Mouse (Mus musculus) C2C12 (cell line): ENCODE measurements at regions not wholly inside any gene's neighbourhood (a gene's known extent, or its start where the extent isn't known, plus 50 kb on each side); places are given as distances from the start of the nearest gene placed in this dataset.

ENCODE experiments used
- H3K27me3 ChIP-seq: one replicate; pipeline ENCODE4 v1.6.1; 2011; ENCODE audit not compliant: control insufficient read depth, insufficient read depth, insufficient read length
- H3K36me3 ChIP-seq: one replicate; pipeline ENCODE4 v1.6.1; 2011; ENCODE audit not compliant: control insufficient read depth, insufficient read depth
- H3K4me3 ChIP-seq: one replicate; pipeline ENCODE4 v1.5.1; 2011; ENCODE audit warnings: mild to moderate bottlenecking, control low read depth; ENCODE audit not compliant: poor library complexity, insufficient read depth, severe bottlenecking
- H3K79me2 ChIP-seq: one replicate; pipeline ENCODE4 v1.6.1; 2011; ENCODE audit not compliant: control insufficient read depth, insufficient read depth
- H3K79me3 ChIP-seq: one replicate; pipeline ENCODE4 v1.6.1; 2011; ENCODE audit warnings: low read depth, control low read depth
- H3ac ChIP-seq: one replicate; pipeline ENCODE3; 2011; ENCODE audit warnings: low read depth; ENCODE audit not compliant: control insufficient read depth, insufficient read length
- CEBPB ChIP-seq: IDR thresholded peaks from one replicate; pipeline ENCODE4 v1.6.1; 2011; ENCODE audit warnings: low read depth, mild to moderate bottlenecking, control low read depth, moderate library complexity
- CTCF ChIP-seq: IDR thresholded peaks from one replicate; pipeline ENCODE4 v1.5.1; 2011; ENCODE audit not compliant: control insufficient read depth, insufficient read depth, insufficient read length
- FOSL1 ChIP-seq: IDR thresholded peaks from one replicate; pipeline ENCODE4 v1.8.0; 2011; ENCODE audit warnings: mild to moderate bottlenecking, low read length; ENCODE audit not compliant: poor library complexity, insufficient read depth, severe bottlenecking
- MAX ChIP-seq: IDR thresholded peaks from one replicate; pipeline ENCODE4 v1.6.1; 2011; ENCODE audit warnings: mild to moderate bottlenecking, control low read depth
- MYOD1 ChIP-seq: IDR thresholded peaks from one replicate; pipeline ENCODE4 v1.6.1; 2011; ENCODE audit warnings: low read depth; ENCODE audit not compliant: control insufficient read depth, insufficient read length
- MYOG ChIP-seq: IDR thresholded peaks from one replicate; pipeline ENCODE4 v1.6.1; 2011; ENCODE audit not compliant: control insufficient read depth, insufficient read length; ENCODE audit errors: extremely low read depth
- USF1 ChIP-seq: IDR thresholded peaks from one replicate; pipeline ENCODE4 v1.6.1; 2011; ENCODE audit warnings: low read depth, mild to moderate bottlenecking, control low read depth, moderate library complexity

- Histone ChIP-seq H3K4me3 (no peak overlapping the region), H3K36me3 (no peaks in the 10 kb centered on the region), H3K79me2 (no peaks in the 10 kb centered on the region), H3K27me3 (no peaks in the 10 kb centered on the region), H3K79me3 (no peaks in the 10 kb centered on the region), H3ac (no peak overlapping the region)
- TF ChIP-seq USF1 (no peak), CTCF (no peak), MYOG (no peak), FOSL1 (no peak), CEBPB (no peak), MAX (no peak), MYOD1 (no peak)
Observed at GRCm38 (mm10) chr17:79772219-79772618, 57.4 kb upstream of the Cyp1b1 start.

GRCm38 (mm10) chr17:79771727-79772126 lies 56.9 kb upstream of the Cyp1b1 start:
- Histone ChIP-seq H3K79me3 (no peaks in the 10 kb centered on the region), H3ac (no peak overlapping the region), H3K36me3 (no peaks in the 10 kb centered on the region), H3K4me3 (no peak overlapping the region), H3K27me3 (no peaks in the 10 kb centered on the region), H3K79me2 (no peaks in the 10 kb centered on the region)
- TF ChIP-seq CTCF: no peak
- no peak for TF ChIP-seq MAX
- no peak for TF ChIP-seq USF1
- TF ChIP-seq CEBPB: no peak
- TF ChIP-seq MYOG: no peak
- TF ChIP-seq FOSL1: no peak
- no peak for TF ChIP-seq MYOD1

DNA sequence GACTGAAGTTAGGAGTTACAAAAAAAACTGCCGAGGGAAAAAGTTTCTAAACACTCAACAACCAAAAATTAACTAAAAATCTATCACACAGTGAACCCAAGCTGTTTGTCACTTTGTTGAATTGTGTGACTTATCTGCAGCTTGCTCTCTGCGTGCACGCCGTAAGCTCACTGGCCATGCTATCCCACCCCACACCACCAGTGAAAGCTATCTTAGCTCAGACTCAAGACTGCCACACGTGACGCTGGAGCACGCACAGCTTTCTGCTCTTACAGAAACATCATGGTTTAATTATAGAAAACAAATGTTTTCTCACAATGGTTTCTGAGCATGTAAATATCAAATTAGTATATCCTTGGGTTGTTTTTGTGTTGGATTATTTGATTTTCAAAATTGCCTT lies 56.0 kb upstream of the Cyp1b1 start:
- Histone ChIP-seq H3K79me2 (no peaks in the 10 kb centered on the region), H3K36me3 (no peaks in the 10 kb centered on the region), H3K79me3 (no peaks in the 10 kb centered on the region), H3K4me3 (no peak overlapping the region), H3K27me3 (no peaks in the 10 kb centered on the region), H3ac (no peak overlapping the region)
- TF ChIP-seq CEBPB: no peak
- TF ChIP-seq CTCF: no peak
- no peak for TF ChIP-seq USF1
- no peak for TF ChIP-seq MYOD1
- TF ChIP-seq MYOG: no peak
- TF ChIP-seq MAX: no peak
- no peak for TF ChIP-seq FOSL1

GRCm38 (mm10) chr17:79769824-79770223 lies 55.0 kb upstream of the Cyp1b1 start:
- no peaks in the 10 kb centered on the region for H3K27me3 ChIP-seq
- no peaks in the 10 kb centered on the region for H3K79me2 ChIP-seq
- TF ChIP-seq CTCF (no peak), USF1 (no peak), MYOD1 (no peak), MAX (no peak), MYOG (no peak), CEBPB (no peak), FOSL1 (no peak)
- H3K4me3 ChIP-seq: no peak overlapping the region
- H3ac ChIP-seq: no peak overlapping the region
- no peaks in the 10 kb centered on the region for H3K36me3 ChIP-seq
- H3K79me3 ChIP-seq: no peaks in the 10 kb centered on the region

GRCm38 (mm10) chr17:79768080-79768479 lies 53.2 kb upstream of the Cyp1b1 start:
- TF ChIP-seq MYOD1: no peak
- TF ChIP-seq MAX: no peak
- no peak for TF ChIP-seq MYOG
- no peak for TF ChIP-seq CTCF
- no peak for TF ChIP-seq USF1
- TF ChIP-seq FOSL1: no peak
- TF ChIP-seq CEBPB: no peak
- H3K27me3 ChIP-seq: no peaks in the 10 kb centered on the region
- H3K79me2 ChIP-seq: no peaks in the 10 kb centered on the region
- no peaks in the 10 kb centered on the region for H3K36me3 ChIP-seq
- H3K4me3 ChIP-seq: no peak overlapping the region
- no peak overlapping the region for H3ac ChIP-seq
- H3K79me3 ChIP-seq: no peaks in the 10 kb centered on the region

GRCm38 (mm10) chr17:79765061-79765794 lies 50.4 kb upstream of the Cyp1b1 start:
- H3K79me2 ChIP-seq: no peaks in the 10 kb centered on the region
- H3K79me3 ChIP-seq: no peaks in the 10 kb centered on the region
- TF ChIP-seq CEBPB (no peak), MYOD1 (no peak), CTCF (no peak), MYOG (no peak), FOSL1 (no peak), USF1 (no peak), MAX (no peak)
- no peaks in the 10 kb centered on the region for H3K27me3 ChIP-seq
- no peak overlapping the region for H3K4me3 ChIP-seq
- H3ac ChIP-seq: no peak overlapping the region
- no peaks in the 10 kb centered on the region for H3K36me3 ChIP-seq
